Mouse (Mus musculus): Measurements from ENCODE around the gene Krtap4-2. TPM values are rescaled to one million over a fixed set of nuclear protein-coding genes. Genes with fewer than 3 reads are reported as not detected.
"Not testable (repeated sequence)": the region's sequence is repeated elsewhere in the genome, so short reads cannot be mapped to it uniquely, and the experiment has no call there.

Gene Krtap4-2
- polyA plus RNA-seq, 1 experiment: not detected

DNA sequence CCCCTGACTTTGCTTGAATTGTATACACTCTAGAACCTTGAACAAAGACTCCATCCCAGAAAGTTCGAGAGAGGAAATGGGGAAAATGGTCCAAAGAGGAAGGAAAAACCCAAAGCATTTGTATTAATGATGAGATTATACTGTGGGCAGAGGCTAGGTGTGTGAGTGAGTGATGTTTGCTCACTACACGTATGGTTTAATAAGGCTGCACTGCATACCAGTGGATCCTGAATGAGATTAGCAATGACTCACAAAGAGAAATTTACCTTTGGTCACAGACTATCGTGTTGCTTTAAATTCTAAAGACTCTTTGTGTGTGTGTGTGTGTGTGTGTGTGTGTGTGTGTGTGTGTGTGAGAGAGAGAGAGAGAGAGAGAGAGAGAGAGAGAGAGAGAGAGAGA lies 4.0 kb downstream of the Krtap4-2 start:
- no peak overlapping the region for H3K27ac ChIP-seq (ENCODE audit: control insufficient read depth, insufficient read depth, low read length)
- H3K4me1 ChIP-seq (replicated peaks; ENCODE audit: control insufficient read depth, insufficient read depth, low read length): no peaks in the 10 kb centered on the region
- no peaks in the 10 kb centered on the region for H3K27me3 ChIP-seq (ENCODE audit: control insufficient read depth, insufficient read depth, low read length)
- TF ChIP-seq POLR2A (IDR thresholded peaks at IDR 0.05; ENCODE audit: control insufficient read depth, extremely low read depth, insufficient read depth, low read length, poor library complexity) (no peak), CTCF (IDR thresholded peaks at IDR 0.05; ENCODE audit: borderline replicate concordance, control insufficient read depth, extremely low read depth, insufficient read depth, low read length, poor library complexity) (no peak)
- WGBS: 72% methylated on average over 3 of the region's 3 CpGs
- DNase-seq: no peak
- no peak overlapping the region for H3K4me3 ChIP-seq (ENCODE audit: control insufficient read depth, insufficient read depth, low read length)
- no peaks in the 10 kb centered on the region for H3K36me3 ChIP-seq (ENCODE audit: control insufficient read depth, insufficient read depth, low read length)

DNA sequence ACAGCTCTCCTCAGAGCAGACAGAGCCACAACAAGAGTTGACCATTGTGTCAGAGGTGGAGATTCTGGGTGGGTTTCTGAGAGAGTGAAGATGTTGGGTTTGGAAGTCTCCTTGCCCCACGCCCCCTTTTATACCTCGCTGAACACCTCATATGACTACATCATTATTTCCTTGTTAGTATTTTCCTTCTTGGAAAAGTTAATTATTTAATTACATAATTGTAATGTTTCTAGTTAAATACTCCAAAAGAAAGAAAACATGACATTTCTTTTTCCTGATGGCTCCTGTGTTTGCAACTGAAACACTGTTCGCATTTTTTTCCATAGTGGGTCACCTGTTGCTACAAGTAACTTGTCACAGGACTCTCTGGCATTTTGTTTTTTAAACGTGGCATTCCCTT lies 6.7 kb downstream of the Krtap4-2 start, which contains the start of gene Krtap4-1:
Gene Krtap4-1, minus strand, starts transcription at position 101 of the 400 bp plus-strand sequence.
- H3K27me3 ChIP-seq (ENCODE audit: control insufficient read depth, insufficient read depth, low read length): no peaks in the 10 kb centered on the region
- 86% methylated on average over 4 of the region's 4 CpGs for WGBS
- H3K36me3 ChIP-seq (ENCODE audit: control insufficient read depth, insufficient read depth, low read length): no peaks in the 10 kb centered on the region
- no peak within 1 kb of the TSS for H3K4me3 ChIP-seq (ENCODE audit: control insufficient read depth, insufficient read depth, low read length)
- no peak within 1 kb of the TSS for H3K27ac ChIP-seq (ENCODE audit: control insufficient read depth, insufficient read depth, low read length)
- H3K4me1 ChIP-seq (replicated peaks; ENCODE audit: control insufficient read depth, insufficient read depth, low read length): no peaks in the 10 kb centered on the region
- TF ChIP-seq POLR2A (IDR thresholded peaks at IDR 0.05; ENCODE audit: control insufficient read depth, extremely low read depth, insufficient read depth, low read length, poor library complexity) (no peak), CTCF (IDR thresholded peaks at IDR 0.05; ENCODE audit: borderline replicate concordance, control insufficient read depth, extremely low read depth, insufficient read depth, low read length, poor library complexity) (no peak)
- DNase-seq: no peak

DNA sequence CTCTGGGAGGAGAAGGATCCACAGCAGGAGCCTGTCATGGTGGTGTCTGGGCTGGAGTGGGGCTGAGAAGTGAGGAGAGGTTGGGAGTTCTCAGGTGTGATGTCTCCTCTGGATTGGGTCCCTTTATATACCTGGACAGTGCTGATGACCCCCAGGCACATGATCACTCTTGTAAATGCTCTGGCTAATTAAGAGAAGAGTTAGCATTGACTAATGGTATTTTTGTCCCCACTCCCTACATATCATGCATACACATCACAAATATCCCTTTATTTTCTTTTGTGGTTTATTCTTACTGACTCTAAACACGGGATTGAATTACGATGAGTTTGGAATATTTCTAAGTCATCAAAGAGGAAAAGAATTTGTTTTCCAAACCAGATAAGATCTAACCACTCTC lies 14.5 kb downstream of the Krtap4-2 start, which contains the start of gene Gm11562:
Gene Gm11562, minus strand, starts transcription at position 101 of the 400 bp plus-strand sequence.
- H3K4me1 ChIP-seq (replicated peaks; ENCODE audit: control insufficient read depth, insufficient read depth, low read length): no peaks in the 10 kb centered on the region
- TF ChIP-seq POLR2A (IDR thresholded peaks at IDR 0.05; ENCODE audit: control insufficient read depth, extremely low read depth, insufficient read depth, low read length, poor library complexity) (no peak), CTCF (IDR thresholded peaks at IDR 0.05; ENCODE audit: borderline replicate concordance, control insufficient read depth, extremely low read depth, insufficient read depth, low read length, poor library complexity) (no peak)

DNA sequence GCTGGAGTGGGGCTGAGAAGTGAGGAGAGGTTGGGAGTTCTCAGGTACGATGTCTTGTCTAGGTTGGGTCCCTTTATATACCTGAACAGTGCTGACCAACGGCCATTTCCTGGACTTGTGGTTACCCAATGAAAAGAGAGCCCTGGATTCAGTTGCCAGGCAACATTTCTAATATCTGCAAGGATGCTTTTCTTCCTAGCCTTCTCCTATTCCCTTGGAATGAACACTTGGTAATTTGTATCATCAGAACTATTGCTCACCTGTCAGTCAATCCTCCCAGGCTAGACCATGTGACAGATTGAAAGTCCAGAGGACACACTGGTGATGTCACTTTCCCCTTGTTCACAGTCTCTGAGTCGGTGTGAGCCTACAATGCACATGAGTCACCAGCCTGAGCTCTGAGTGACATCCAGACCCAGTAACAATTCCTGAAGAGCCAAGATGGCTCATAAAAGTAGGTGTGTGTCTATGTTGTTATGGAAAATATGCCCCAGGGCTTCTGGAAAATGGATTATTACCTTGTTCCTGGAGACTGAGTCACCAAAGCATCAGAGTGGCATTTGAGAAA lies 20.0 kb downstream of the Krtap4-2 start, which contains the start of gene Krtap2-4:
Gene Krtap2-4, minus strand, starts transcription at position 51 of the 568 bp plus-strand sequence.
- Histone ChIP-seq H3K4me1 (replicated peaks; ENCODE audit: control insufficient read depth, insufficient read depth, low read length) (no peaks in the 10 kb centered on the region), H3K4me3 (ENCODE audit: control insufficient read depth, insufficient read depth, low read length) (no peak within 1 kb of the TSS), H3K27ac (ENCODE audit: control insufficient read depth, insufficient read depth, low read length) (no peak within 1 kb of the TSS), H3K27me3 (ENCODE audit: control insufficient read depth, insufficient read depth, low read length) (no peaks in the 10 kb centered on the region), H3K36me3 (ENCODE audit: control insufficient read depth, insufficient read depth, low read length) (no peaks in the 10 kb centered on the region)
- TF ChIP-seq POLR2A (IDR thresholded peaks at IDR 0.05; ENCODE audit: control insufficient read depth, extremely low read depth, insufficient read depth, low read length, poor library complexity) (no peak), CTCF (IDR thresholded peaks at IDR 0.05; ENCODE audit: borderline replicate concordance, control insufficient read depth, extremely low read depth, insufficient read depth, low read length, poor library complexity) (no peak)
- 58% methylated on average over 3 of the region's 3 CpGs for WGBS
- no peak for DNase-seq

More for the DNA sequence above, 14.5 kb downstream of the Krtap4-2 start, which contains the start of gene Gm11562:
- Histone ChIP-seq H3K27me3 (ENCODE audit: control insufficient read depth, insufficient read depth, low read length) (no peaks in the 10 kb centered on the region), H3K4me3 (ENCODE audit: control insufficient read depth, insufficient read depth, low read length) (no peak within 1 kb of the TSS), H3K27ac (ENCODE audit: control insufficient read depth, insufficient read depth, low read length) (no peak within 1 kb of the TSS), H3K36me3 (ENCODE audit: control insufficient read depth, insufficient read depth, low read length) (no peaks in the 10 kb centered on the region)
- 74% methylated on average over 2 of the region's 2 CpGs for WGBS
- no peak for DNase-seq

DNA sequence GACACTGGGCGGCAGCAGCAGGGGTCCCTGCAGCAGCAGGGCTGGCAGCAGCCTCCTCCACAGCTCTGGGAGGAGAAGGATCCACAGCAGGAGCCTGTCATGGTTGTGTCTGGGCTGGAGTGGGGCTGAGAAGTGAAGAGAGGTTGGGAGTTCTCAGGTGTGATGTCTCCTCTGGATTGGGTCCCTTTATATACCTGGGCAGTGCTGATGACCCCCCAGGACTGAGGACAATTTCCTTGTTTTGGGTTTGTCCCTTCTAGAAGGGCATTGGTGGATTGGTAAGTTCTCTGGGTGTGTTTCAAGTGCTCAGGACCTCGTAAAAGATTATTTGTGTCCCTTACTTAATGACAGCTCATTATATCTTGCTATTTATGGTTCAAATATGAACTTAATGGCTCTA lies 24.8 kb downstream of the Krtap4-2 start, which contains the start of gene Gm11937:
Gene Gm11937, minus strand, starts transcription at position 101 of the 400 bp plus-strand sequence.
- not testable (repeated sequence) for DNase-seq; H3K27ac ChIP-seq (ENCODE audit: control insufficient read depth, insufficient read depth, low read length)
- 69% methylated on average over 1 of the region's 2 CpGs for WGBS

DNA sequence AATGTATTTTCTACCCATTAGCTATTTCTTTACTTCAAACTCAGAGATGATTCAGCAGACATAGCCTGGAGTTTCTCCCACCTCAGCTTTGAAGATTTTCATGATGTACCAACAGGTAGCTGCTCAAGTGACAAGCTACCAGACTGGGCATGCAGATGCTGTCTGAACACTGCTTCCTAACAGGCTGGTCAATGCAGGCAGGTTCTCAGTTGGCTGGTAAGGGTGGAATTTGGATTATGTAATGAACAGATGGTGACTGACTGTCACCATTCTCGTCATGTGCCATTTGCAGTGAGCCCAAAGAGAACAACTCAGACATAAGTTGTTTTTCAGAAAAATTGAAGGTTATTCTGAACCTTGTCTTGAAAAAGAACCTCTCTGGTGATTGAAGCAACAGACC lies 25.8 kb downstream of the Krtap4-2 start:
- DNase-seq: no peak
- TF ChIP-seq CTCF (IDR thresholded peaks at IDR 0.05; ENCODE audit: borderline replicate concordance, control insufficient read depth, extremely low read depth, insufficient read depth, low read length, poor library complexity) (no peak), POLR2A (IDR thresholded peaks at IDR 0.05; ENCODE audit: control insufficient read depth, extremely low read depth, insufficient read depth, low read length, poor library complexity) (no peak)
- WGBS: 74% methylated on average over 1 of the region's 1 CpGs
- no peaks in the 10 kb centered on the region for H3K27me3 ChIP-seq (ENCODE audit: control insufficient read depth, insufficient read depth, low read length)
- H3K27ac ChIP-seq (ENCODE audit: control insufficient read depth, insufficient read depth, low read length): no peak overlapping the region
- no peaks in the 10 kb centered on the region for H3K36me3 ChIP-seq (ENCODE audit: control insufficient read depth, insufficient read depth, low read length)
- no peaks in the 10 kb centered on the region for H3K4me1 ChIP-seq (replicated peaks; ENCODE audit: control insufficient read depth, insufficient read depth, low read length)
- H3K4me3 ChIP-seq (ENCODE audit: control insufficient read depth, insufficient read depth, low read length): no peak overlapping the region

More for the DNA sequence above, 24.8 kb downstream of the Krtap4-2 start, which contains the start of gene Gm11937:
- H3K4me1 ChIP-seq (replicated peaks; ENCODE audit: control insufficient read depth, insufficient read depth, low read length); H3K27me3 ChIP-seq (ENCODE audit: control insufficient read depth, insufficient read depth, low read length); H3K36me3 ChIP-seq (ENCODE audit: control insufficient read depth, insufficient read depth, low read length); H3K4me3 ChIP-seq (ENCODE audit: control insufficient read depth, insufficient read depth, low read length): not testable (repeated sequence)

DNA sequence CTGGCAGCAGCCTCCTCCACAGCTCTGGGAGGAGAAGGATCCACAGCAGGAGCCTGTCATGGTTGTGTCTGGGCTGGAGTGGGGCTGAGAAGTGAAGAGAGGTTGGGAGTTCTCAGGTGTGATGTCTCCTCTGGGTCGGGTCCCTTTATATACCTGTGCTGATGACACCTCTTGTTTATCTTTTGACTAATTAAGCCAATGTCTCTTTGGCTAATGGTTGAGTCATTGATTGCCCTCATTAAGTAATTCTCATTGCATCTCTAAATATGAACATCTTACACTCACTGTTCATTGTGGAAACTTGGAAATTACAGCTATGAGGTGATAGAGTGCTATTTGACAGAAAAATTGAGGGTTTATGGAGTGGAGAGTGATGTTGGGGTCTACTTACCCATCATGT lies 31.7 kb downstream of the Krtap4-2 start, which contains the start of gene Gm11938:
Gene Gm11938, minus strand, starts transcription at position 101 of the 400 bp plus-strand sequence.
- DNase-seq; H3K27me3 ChIP-seq (ENCODE audit: control insufficient read depth, insufficient read depth, low read length); H3K27ac ChIP-seq (ENCODE audit: control insufficient read depth, insufficient read depth, low read length); H3K4me3 ChIP-seq (ENCODE audit: control insufficient read depth, insufficient read depth, low read length); H3K4me1 ChIP-seq (replicated peaks; ENCODE audit: control insufficient read depth, insufficient read depth, low read length); H3K36me3 ChIP-seq (ENCODE audit: control insufficient read depth, insufficient read depth, low read length): not testable (repeated sequence)
- WGBS: 45% methylated on average over 1 of the region's 1 CpGs

DNA sequence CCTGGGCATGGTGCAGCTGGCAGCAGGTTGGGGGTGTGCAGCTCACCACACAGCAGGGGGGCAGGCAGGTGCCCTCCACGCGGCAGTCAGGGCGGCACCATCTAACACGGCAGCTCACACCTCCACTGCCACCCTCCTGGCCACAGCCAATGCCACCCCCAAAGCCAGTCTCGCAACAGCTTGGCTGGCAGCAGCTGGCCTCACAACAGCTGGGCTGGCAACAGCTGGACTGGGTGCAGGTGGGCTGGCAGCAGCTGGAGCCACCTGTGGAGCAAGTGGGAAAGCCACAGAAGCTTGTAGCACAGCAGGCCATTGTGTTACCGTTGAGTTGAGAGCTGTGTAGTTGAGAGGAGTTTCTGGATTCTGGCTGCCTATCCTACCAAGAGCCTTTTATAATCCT lies 37.1 kb downstream of the Krtap4-2 start, which contains the start of gene Krtap9-3:
Gene Krtap9-3, minus strand, starts transcription at position 364 of the 400 bp plus-strand sequence.
- H3K27ac ChIP-seq (ENCODE audit: control insufficient read depth, insufficient read depth, low read length); H3K27me3 ChIP-seq (ENCODE audit: control insufficient read depth, insufficient read depth, low read length); H3K36me3 ChIP-seq (ENCODE audit: control insufficient read depth, insufficient read depth, low read length); H3K4me1 ChIP-seq (replicated peaks; ENCODE audit: control insufficient read depth, insufficient read depth, low read length); H3K4me3 ChIP-seq (ENCODE audit: control insufficient read depth, insufficient read depth, low read length); DNase-seq: not testable (repeated sequence)
- 88% methylated on average over 6 of the region's 6 CpGs for WGBS
